Mouse (Mus musculus): ENCODE results near the gene Gm4513. TPM values are rescaled to one million over a fixed set of nuclear protein-coding genes. Genes with fewer than 3 reads are reported as not detected.
"Not testable (repeated sequence)": the region's sequence is repeated elsewhere in the genome, so short reads cannot be mapped to it uniquely, and the experiment has no call there.

The Gm4513 gene
- not detected for total RNA-seq (2022)

GRCm38 (mm10) chr7:20598921-20599320, at the start of gene Gm4513:
Gene Gm4513 (minus strand): TSS chr7:20599021.
- not testable (repeated sequence) for DNase-seq

GRCm38 (mm10) chr7:20576141-20576540, 22.7 kb downstream of the Gm4513 start, which contains the start of gene Gm4141:
Gene Gm4141 (minus strand): TSS chr7:20576241.
- not testable (repeated sequence) for DNase-seq

GRCm38 (mm10) chr7:20545657-20546056, 53.2 kb downstream of the Gm4513 start, which contains the start of gene Gm5726:
Gene Gm5726 (minus strand): TSS chr7:20545757.
- not testable (repeated sequence) for DNase-seq

Other genes starting within 250 kb of the Gm4513 start
- gene Gm5728, start 223.6 kb downstream of the Gm4513 start, total RNA-seq (2022): not detected
- not detected for gene Vmn1r100, start 181.1 kb downstream of the Gm4513 start, total RNA-seq (2022)
- not detected for gene Vmn1r101, start 156.4 kb downstream of the Gm4513 start, total RNA-seq (2022)
- gene Gm10670, start 124.1 kb downstream of the Gm4513 start, total RNA-seq (2022): not detected
- not detected for gene Vmn1r103, start 88.5 kb downstream of the Gm4513 start, total RNA-seq (2022)
- not detected for gene Vmn1r104, start 65.2 kb downstream of the Gm4513 start, total RNA-seq (2022)
- not detected for gene Gm5726, start 53.3 kb downstream of the Gm4513 start, total RNA-seq (2022)
- gene Gm4141, start 22.8 kb downstream of the Gm4513 start, total RNA-seq (2022): not detected
- gene Vmn1r107, start 69.9 kb upstream of the Gm4513 start, total RNA-seq (2022): not detected
- gene Vmn1r111, start 104.2 kb upstream of the Gm4513 start, total RNA-seq (2022): not detected
- not detected for gene Gm10668, start 131.6 kb upstream of the Gm4513 start, total RNA-seq (2022)
- gene Vmn1r112, start 172.2 kb upstream of the Gm4513 start, total RNA-seq (2022): not detected
- not detected for gene Vmn1r113, start 188.3 kb upstream of the Gm4513 start, total RNA-seq (2022)
- gene Vmn1r114, start 213.2 kb upstream of the Gm4513 start, total RNA-seq (2022): not detected
- not detected for gene Vmn1r115, start 246.0 kb upstream of the Gm4513 start, total RNA-seq (2022)

All from adrenal gland, adult 8-10 months (tissue).